Mouse (Mus musculus): Measurements from ENCODE around the gene Abca14.
"Not testable (repeated sequence)": the region's sequence is repeated elsewhere in the genome, so short reads cannot be mapped to it uniquely, and the experiment has no call there.

Gene Abca14

GRCm38 (mm10) chr7:120201231-120201744, 2.5 kb upstream of the Abca14 start:
- DNase-seq (ENCODE audit: extremely low spot score, low spot score): peak; percentile 19

- peak; percentile 27 for DNase-seq (ENCODE audit: extremely low spot score, low spot score)
Observed at GRCm38 (mm10) chr7:120201771-120202170, 2.0 kb upstream of the Abca14 start, which contains the start of gene Crym. TSS of gene Crym (minus strand) at chr7:120202111.

- no peak for DNase-seq (ENCODE audit: extremely low spot score, low spot score)
Observed at GRCm38 (mm10) chr7:120205989-120206388, 2.2 kb downstream of the Abca14 start.

DNA sequence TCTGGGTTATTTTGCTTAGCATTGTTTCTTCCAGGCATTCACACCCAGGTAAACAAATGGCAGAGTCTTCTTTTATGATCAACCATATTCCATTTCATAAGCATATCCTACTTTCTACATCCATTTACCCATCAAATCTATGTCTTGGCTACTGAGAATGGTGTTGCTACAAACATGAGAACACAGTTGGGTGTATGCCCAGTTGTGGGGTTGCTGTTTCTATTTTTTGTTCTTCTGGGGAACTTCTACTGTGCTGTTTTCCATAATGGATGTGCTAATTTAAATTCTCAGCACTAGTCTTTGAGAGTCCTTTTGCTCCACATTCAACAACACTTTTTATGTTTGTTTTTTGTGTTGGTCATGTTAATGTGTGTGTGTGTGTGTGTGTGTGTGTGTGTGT, 24.8 kb downstream of the Abca14 start:
- DNase-seq (ENCODE audit: extremely low spot score, low spot score): no peak

DNA sequence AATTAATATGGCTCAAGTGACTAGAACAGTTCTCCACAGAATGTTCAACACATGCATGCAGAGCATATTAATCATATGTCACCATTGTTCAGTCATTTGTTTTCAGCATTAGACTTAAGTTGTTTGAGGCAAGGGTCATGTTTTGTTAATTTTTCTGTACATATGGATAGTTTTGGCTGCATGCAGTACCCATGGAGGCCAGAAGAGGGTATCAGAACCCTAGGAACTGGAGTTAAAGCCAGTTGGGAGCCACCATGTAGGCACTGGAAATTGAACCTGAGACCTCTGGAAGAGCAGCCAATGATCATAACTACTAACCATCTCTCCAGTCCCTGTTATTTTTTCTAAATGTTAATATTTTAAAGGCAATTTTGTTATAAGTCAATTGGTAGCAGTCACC, 37.3 kb downstream of the Abca14 start:
- no peak for DNase-seq (ENCODE audit: extremely low spot score, low spot score)

GRCm38 (mm10) chr7:120271135-120271991, 67.6 kb downstream of the Abca14 start:
- DNase-seq (ENCODE audit: extremely low spot score, low spot score): no peak

DNA sequence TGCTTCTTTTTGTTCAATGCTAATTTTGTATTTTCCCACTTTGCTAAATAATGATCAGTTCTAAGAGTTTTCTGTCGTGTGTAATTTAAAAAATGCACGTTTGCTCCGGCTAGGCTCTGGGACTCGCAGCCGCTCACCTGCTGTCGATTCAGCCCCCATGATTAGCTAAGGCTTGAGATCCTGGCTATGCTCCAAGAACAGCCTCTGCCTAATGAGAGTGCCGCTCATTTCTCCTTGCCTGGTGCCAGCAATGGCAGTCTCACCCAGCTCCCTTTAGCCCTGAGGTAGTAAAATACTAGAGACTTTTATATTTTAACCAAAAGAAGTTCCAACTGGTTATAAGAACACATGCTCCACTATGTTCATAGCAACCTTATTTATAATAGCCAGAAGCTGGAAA, 68.3 kb downstream of the Abca14 start:
- no peak for DNase-seq (ENCODE audit: extremely low spot score, low spot score)

GRCm38 (mm10) chr7:120285286-120285685, 81.5 kb downstream of the Abca14 start:
- DNase-seq (ENCODE audit: extremely low spot score, low spot score): no peak

GRCm38 (mm10) chr7:120316086-120316485, 112.3 kb downstream of the Abca14 start:
- DNase-seq (ENCODE audit: extremely low spot score, low spot score): no peak

GRCm38 (mm10) chr7:120322963-120323362, 119.2 kb downstream of the Abca14 start:
- no peak for DNase-seq (ENCODE audit: extremely low spot score, low spot score)

GRCm38 (mm10) chr7:120325911-120326310, 122.2 kb downstream of the Abca14 start:
- not testable (repeated sequence) for DNase-seq (ENCODE audit: extremely low spot score, low spot score)

DNA sequence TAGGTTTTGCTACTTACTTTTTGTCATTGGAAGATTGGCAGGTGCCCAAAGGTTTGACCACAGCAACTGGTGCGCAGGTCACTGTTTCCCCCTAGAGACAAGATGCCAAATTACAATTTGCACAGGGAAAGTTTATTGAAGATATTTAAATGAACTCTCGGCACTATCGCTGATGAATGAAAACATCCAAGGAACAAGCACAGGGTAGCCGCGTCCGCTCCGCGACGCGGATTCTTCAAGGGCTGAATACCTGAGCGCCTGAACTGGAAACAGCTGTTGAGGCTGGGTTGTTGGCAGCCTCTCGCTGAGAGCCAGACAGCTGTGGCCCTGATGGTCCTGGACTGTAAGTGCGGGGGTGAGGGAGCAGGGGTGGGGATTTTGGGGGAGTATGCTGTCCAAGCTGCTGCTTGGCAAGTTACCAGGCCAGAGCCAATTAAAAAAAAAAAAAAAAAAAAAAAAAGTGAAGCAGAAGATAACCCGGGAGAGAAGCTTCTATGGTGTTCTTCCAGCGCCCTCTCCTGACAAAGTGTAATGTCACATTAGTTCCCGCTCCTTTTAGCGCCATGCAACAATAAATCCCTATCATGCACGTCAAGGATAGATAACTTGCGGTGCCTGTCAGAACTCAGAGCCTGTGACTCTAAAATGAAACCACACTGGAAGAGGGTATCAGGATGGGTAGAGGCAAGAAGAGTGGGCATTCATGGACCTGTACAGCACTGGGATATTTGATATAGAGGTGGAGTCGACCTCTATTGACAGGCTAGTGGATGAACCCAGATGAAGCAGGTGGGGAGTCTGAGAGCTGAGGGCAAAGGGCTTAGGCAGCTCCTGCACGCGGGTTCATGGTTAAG, 123.7 kb downstream of the Abca14 start:
- peak; percentile 32 for DNase-seq (ENCODE audit: extremely low spot score, low spot score)

DNA sequence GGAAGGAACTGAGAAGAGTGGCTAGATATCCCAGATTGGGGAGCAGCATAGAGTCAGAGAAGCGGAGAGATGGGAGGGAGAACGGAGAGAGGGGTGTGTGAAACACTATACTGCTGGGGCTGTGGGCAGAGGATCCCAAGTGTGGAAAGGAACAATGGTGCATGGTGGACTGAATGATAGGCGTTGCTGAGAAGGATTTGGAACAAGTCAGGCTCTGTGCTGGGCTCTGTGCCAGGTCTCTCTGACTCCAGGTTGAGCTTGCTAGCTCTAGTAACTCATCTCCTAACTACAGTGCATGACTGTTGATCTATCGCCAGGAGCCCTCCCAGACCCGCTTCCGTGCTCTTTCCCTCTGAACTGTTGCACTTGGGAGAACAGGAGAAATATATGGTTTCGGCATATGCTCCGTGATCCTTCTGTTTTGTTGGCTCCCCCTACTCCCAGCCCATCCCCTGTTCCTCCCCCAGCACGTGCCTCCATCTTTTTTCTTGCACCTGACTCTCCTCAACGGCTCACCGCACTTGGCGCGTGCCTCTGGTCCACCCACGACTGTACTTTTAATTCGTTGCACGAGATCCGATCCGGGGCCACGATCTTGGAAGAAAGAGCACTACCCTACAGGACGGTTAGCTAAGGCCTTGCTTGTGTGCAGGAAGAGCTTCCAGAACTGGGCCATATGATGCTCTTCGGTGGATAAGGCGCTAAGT, 124.5 kb downstream of the Abca14 start, which contains the start of gene Abca15:
Abca15 (plus strand) TSS at position 584 of the 707 bp plus-strand sequence.
- DNase-seq (ENCODE audit: extremely low spot score, low spot score): no peak

- DNase-seq (ENCODE audit: extremely low spot score, low spot score): peak; percentile 34
Observed at GRCm38 (mm10) chr7:120361159-120361558, 157.4 kb downstream of the Abca14 start.

All from neural tube, embryonic 10.5 days (tissue).